Mouse (Mus musculus): ENCODE results near the gene Pdpr. TPM values are rescaled to one million over a fixed set of nuclear protein-coding genes. Genes with fewer than 3 reads are reported as not detected.

Pdpr gene
- total and polyA plus RNA-seq, 3 experiments, result 8.3 to 11.6 (median 8.3) TPM

GRCm38 (mm10) chr8:111062072-111062757, 32.2 kb upstream of the Pdpr start:
- Histone ChIP-seq H3K79me2 (replicated peaks; ENCODE audit: control insufficient read depth, extremely low read depth, insufficient read depth, poor library complexity, severe bottlenecking) (peaks cover 7% of the 10 kb centered on the region; the same call in 1 of the 2 replicates), H3K9me3 (replicated peaks; ENCODE audit: low read length) (no peaks in the 10 kb centered on the region), H3K4me1 (ENCODE audit: control insufficient read depth in 1 of 2, insufficient read depth in 2 of 2) (peaks cover 5 to 28% of the 10 kb centered on the region in 2 experiments), H3K9ac (ENCODE audit: insufficient read depth, low read depth) (peak overlapping the region; percentile 21; the same call in 1 of the 2 replicates), H3K36me3 (replicated peaks in 1 of 2; ENCODE audit: control insufficient read depth in 1 of 2, insufficient read depth in 1 of 2, low read length in 1 of 2) (peaks cover 5 to 15% of the 10 kb centered on the region in 2 experiments), H3K4me2 (ENCODE audit: insufficient read depth, low read depth, poor library complexity, severe bottlenecking) (peak overlapping the region; percentile 81), H3K27me3 (replicated peaks) (peaks cover 29% of the 10 kb centered on the region), H3K27ac (ENCODE audit: insufficient read depth, low read depth) (no peak overlapping the region), H3K4me3 (replicated peaks in 1 of 3; ENCODE audit: low read depth in 2 of 3, low read length in 2 of 3, poor library complexity in 1 of 3) (peak overlapping the region; percentile 70 to 98 (median 76))
- in situ Hi-C loops (cut with MboI; ENCODE audit: low pct_ligation_motif_present, low pct_unique_long_range_greater_than_20kb, low sequenced_read_pairs), result no loop called here
- dilution Hi-C loops (cut with MboI; ENCODE audit: extremely low pct_ligation_motif_present, extremely low pct_unique_long_range_greater_than_20kb, low sequenced_read_pairs), result no loop called here
- peak; percentile 85 for DNase-seq (ENCODE audit: extremely low read depth)
- TF ChIP-seq ELF1 (IDR thresholded peaks at IDR 0.05; ENCODE audit: low read depth, low read length), result peak; percentile 98
- no peak for TF ChIP-seq UBTF (IDR thresholded peaks at IDR 0.05; ENCODE audit: low read depth, low read length)
- TF ChIP-seq RAD21 (IDR thresholded peaks at IDR 0.05; ENCODE audit: low read depth, low read length), result no peak
- no peak for TF ChIP-seq BHLHE40 (IDR thresholded peaks at IDR 0.05; ENCODE audit: low read depth, low read length)
- TF ChIP-seq TBP (conservative IDR thresholded peaks at IDR 0.05; ENCODE audit: low read depth, low read length), result peak; percentile 100
- TF ChIP-seq ZC3H11A (IDR thresholded peaks at IDR 0.05; ENCODE audit: low read depth, low read length), result no peak
- peak; percentile 76; the same call in 1 of the 2 replicates for TF ChIP-seq KAT2A (IDR thresholded peaks at IDR 0.05; ENCODE audit: insufficient replicate concordance, low read length)
- peak; percentile 62 for TF ChIP-seq NRF1 (IDR thresholded peaks at IDR 0.05; ENCODE audit: low read depth, low read length)
- no peak for TF ChIP-seq JUND (conservative IDR thresholded peaks at IDR 0.05; ENCODE audit: low read depth, low read length)
- TF ChIP-seq SIN3A (IDR thresholded peaks at IDR 0.05; ENCODE audit: low read length), result no peak
- TF ChIP-seq E2F4 (IDR thresholded peaks at IDR 0.05; ENCODE audit: insufficient replicate concordance, low read depth, low read length), result peak; percentile 81; the same call in 1 of the 2 replicates
- TF ChIP-seq MYC (IDR thresholded peaks at IDR 0.05; ENCODE audit: low read depth, low read length), result no peak
- no peak for TF ChIP-seq RCOR1 (conservative IDR thresholded peaks at IDR 0.05; ENCODE audit: low read depth, low read length)
- no peak for TF ChIP-seq USF2 (conservative IDR thresholded peaks at IDR 0.05; ENCODE audit: low read depth, low read length)
- no peak for TF ChIP-seq GABPA (IDR thresholded peaks at IDR 0.05; ENCODE audit: insufficient replicate concordance, low read depth, low read length)
- no peak for TF ChIP-seq HCFC1 (IDR thresholded peaks at IDR 0.05; ENCODE audit: low read depth, low read length)
- 0 out of 2 replicates have a peak, but pooled peaks have one; percentile 31 for TF ChIP-seq IRF4 (IDR thresholded peaks at IDR 0.05; ENCODE audit: low read depth, low read length)
- TF ChIP-seq MXI1 (IDR thresholded peaks at IDR 0.05; ENCODE audit: low read depth, low read length), result no peak
- no peak for TF ChIP-seq MAZ (IDR thresholded peaks at IDR 0.05; ENCODE audit: low read depth, low read length)
- TF ChIP-seq MEF2A (IDR thresholded peaks at IDR 0.05; ENCODE audit: borderline replicate concordance, low read depth, low read length), result peak; percentile 12; the same call in 1 of the 2 replicates
- TF ChIP-seq CTCF (conservative IDR thresholded peaks at IDR 0.05 in 1 of 2, IDR thresholded peaks at IDR 0.05 in 1 of 2; ENCODE audit: low read depth in 2 of 2, low read length in 2 of 2), result no peak
- TF ChIP-seq MAFK (IDR thresholded peaks at IDR 0.05; ENCODE audit: insufficient replicate concordance, low read length), result peak; percentile 95
- no peak for TF ChIP-seq EP300 (IDR thresholded peaks at IDR 0.05; ENCODE audit: low read length)
- no peak for TF ChIP-seq NELFE (IDR thresholded peaks at IDR 0.05; ENCODE audit: low read depth, low read length)
- TF ChIP-seq PAX5 (IDR thresholded peaks at IDR 0.05; ENCODE audit: low read length), result no peak
- TF ChIP-seq USF1 (IDR thresholded peaks at IDR 0.05; ENCODE audit: low read depth, low read length), result no peak
- TF ChIP-seq CHD1 (IDR thresholded peaks at IDR 0.05; ENCODE audit: low read depth, low read length), result no peak
